Mouse (Mus musculus) cerebellum, adult 2 months (tissue): ENCODE measurements at regions not wholly inside any gene's neighbourhood (a gene's known extent, or its start where the extent isn't known, plus 50 kb on each side); places are given as distances from the start of the nearest gene placed in this dataset.

Experiments
- CTCF ChIP-seq: fragments of 200-500 bp; IDR thresholded peaks from 2 replicates; pipeline ENCODE4 v1.5.1; 2011; ENCODE audit warnings: low read depth, mild to moderate bottlenecking, control low read depth, low read length, moderate library complexity, borderline replicate concordance; ENCODE audit not compliant: insufficient read depth
- POLR2A ChIP-seq: fragments of 200-500 bp; IDR thresholded peaks from 2 replicates; pipeline ENCODE4 v1.6.1; 2011; ENCODE audit warnings: low read length, control low read depth, borderline replicate concordance; ENCODE audit not compliant: insufficient read depth

DNA sequence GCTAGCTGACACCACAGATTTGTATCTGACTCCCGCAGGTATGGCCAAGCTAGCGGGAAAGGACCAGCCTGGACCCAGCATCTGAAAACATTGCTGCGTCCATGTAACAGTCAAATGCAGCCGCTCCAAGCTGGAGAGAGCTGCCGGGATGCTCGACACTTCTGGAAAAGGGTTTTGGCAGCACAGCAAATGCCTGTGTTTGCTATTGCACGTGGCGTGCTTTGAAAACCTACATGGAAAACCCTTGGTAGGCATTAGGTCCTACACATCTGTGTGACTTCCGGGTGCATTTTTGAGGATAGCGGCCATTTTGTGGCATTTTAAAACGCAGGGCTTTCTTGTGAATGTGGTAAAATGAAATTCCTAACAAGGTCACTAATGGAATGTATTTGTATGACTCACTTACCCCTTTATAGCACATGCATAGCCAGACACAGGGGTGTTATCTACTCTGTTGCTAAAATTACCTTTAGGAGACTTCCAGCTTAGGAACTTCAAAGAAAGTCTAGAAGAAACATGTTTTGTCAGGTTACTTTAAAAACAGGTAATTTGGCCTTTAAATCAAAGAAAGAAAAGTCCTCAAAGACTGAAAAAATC is 345.9 kb upstream of the Gm11114 start:
- TF ChIP-seq CTCF, result no peak
- no peak for TF ChIP-seq POLR2A
